In genomic region chr9:56886113-56886512, GRCm38 (mm10) we compare ENCODE assay signal across 10 mouse cellular contexts. TPM values are rescaled to one million over a fixed set of nuclear protein-coding genes. Genes with fewer than 3 reads are reported as not detected.
A peak's percentile ranks its signal among the peaks of the same experiment; 100 is the strongest.
DNase-seq lines count a peak whose midpoint lies in the region; ATAC-seq and TF ChIP-seq lines count a peak whose summit lies in the region.
"Had no signal": no experiment of that assay in that cellular context is flagged by ENCODE, and none has a peak within 500 bp of the region (broad histone marks: within the 10 kb centered on the region; RNA-seq: fewer than 3 reads in every experiment).

No protein-coding gene starts in this region.

- peak; percentile 36; the same call in 1 of the 2 replicates for TF ChIP-seq CTCF in liver, adult 2 months (IDR thresholded peaks at IDR 0.05; ENCODE audit: low read depth, low read length)
- TF ChIP-seq CTCF in bone marrow, adult 2 months (IDR thresholded peaks at IDR 0.05; ENCODE audit: control insufficient read depth, insufficient read depth, low read length): peak; percentile 45; the same call in 1 of the 2 replicates
- peak; percentile 26; the same call in 1 of the 2 replicates for TF ChIP-seq CTCF in olfactory bulb, adult 2 months (IDR thresholded peaks at IDR 0.05; ENCODE audit: insufficient read depth, low read depth, low read length)

- H3K27me3 ChIP-seq in liver, adult 2 months (ENCODE audit: control insufficient read depth, insufficient read depth, low read length): no peaks in the 10 kb centered on the region
- H3K27me3 ChIP-seq in liver, embryonic 11.5 days (replicated peaks; ENCODE audit: control insufficient read depth, insufficient read depth, low read length): no peaks in the 10 kb centered on the region; the same call in 1 of the 2 replicates
- H3K27me3 ChIP-seq in midbrain, embryonic 11.5 days (ENCODE audit: control insufficient read depth, insufficient read depth, low read length): no peaks in the 10 kb centered on the region

- H3K36me3 ChIP-seq in liver, adult 2 months (ENCODE audit: control insufficient read depth, insufficient read depth, low read length): no peaks in the 10 kb centered on the region
- no peaks in the 10 kb centered on the region; the same call in 1 of the 2 replicates for H3K36me3 ChIP-seq in liver, embryonic 11.5 days (ENCODE audit: control insufficient read depth, insufficient read depth, low read length)
- H3K36me3 ChIP-seq in midbrain, embryonic 11.5 days (ENCODE audit: control insufficient read depth, insufficient read depth, low read length): no peaks in the 10 kb centered on the region

- 57% methylated on average over 13 of the region's 13 CpGs for WGBS in liver, adult 2 months
- WGBS in liver, embryonic 11.5 days: 63% methylated on average over 13 of the region's 13 CpGs
- 65% methylated on average over 13 of the region's 13 CpGs for WGBS in bone marrow, adult 2 months
- 75% methylated on average over 13 of the region's 13 CpGs for WGBS in olfactory bulb, adult 2 months
- 65% methylated on average over 13 of the region's 13 CpGs for WGBS in midbrain, embryonic 11.5 days

- TF ChIP-seq POLR2A in liver, adult 2 months (IDR thresholded peaks at IDR 0.05; ENCODE audit: extremely low read depth, insufficient read depth, low read length): no peak
- no peak for TF ChIP-seq POLR2A in bone marrow, adult 2 months (IDR thresholded peaks at IDR 0.05; ENCODE audit: borderline replicate concordance, control insufficient read depth, low read depth, low read length)
- no peak for TF ChIP-seq POLR2A in olfactory bulb, adult 2 months (IDR thresholded peaks at IDR 0.05; ENCODE audit: insufficient read depth, low read depth, low read length)

- no peak overlapping the region for H3K4me2 ChIP-seq in liver, embryonic 11.5 days
- H3K4me2 ChIP-seq in midbrain, embryonic 11.5 days: no peak overlapping the region

- no peaks in the 10 kb centered on the region for H3K9me3 ChIP-seq in liver, embryonic 11.5 days (ENCODE audit: control insufficient read depth, low read length)
- H3K9me3 ChIP-seq in midbrain, embryonic 11.5 days (ENCODE audit: control insufficient read depth, low read length): no peaks in the 10 kb centered on the region

- H3K27ac ChIP-seq in liver, adult 2 months (replicated peaks; ENCODE audit: insufficient read depth, low read depth, low read length): no peak overlapping the region
- no peak overlapping the region for H3K27ac ChIP-seq in liver, embryonic 11.5 days (ENCODE audit: low read depth, low read length)
- no peak overlapping the region for H3K27ac ChIP-seq in bone marrow, adult 2 months (ENCODE audit: control insufficient read depth, insufficient read depth, low read depth, low read length, poor library complexity)
- no peak overlapping the region for H3K27ac ChIP-seq in olfactory bulb, adult 2 months (ENCODE audit: insufficient read depth, low read depth, low read length)
- no peak overlapping the region for H3K27ac ChIP-seq in midbrain, embryonic 11.5 days (ENCODE audit: low read depth, low read length)

- no peak for ATAC-seq in liver, embryonic 11.5 days (replicated peaks; ENCODE audit: low FRiP score)
- ATAC-seq in midbrain, embryonic 11.5 days (ENCODE audit: low FRiP score): no peak; the same call in 1 of the 2 replicates

- H3K79me2 ChIP-seq in liver, adult 2 months (ENCODE audit: control insufficient read depth, insufficient read depth, low read length): no peaks in the 10 kb centered on the region

- DNase-seq in adrenal gland, postnatal 14 days: peak; percentile 49
- DNase-seq in adrenal gland, postnatal 4 days (ENCODE audit: low spot score in 2 of 2): no peak
- no peak for DNase-seq in liver, adult 2 months (ENCODE audit: extremely low read depth, low read depth, low spot score)
- no peak for DNase-seq in liver, embryonic 11.5 days (ENCODE audit: low spot score)
- no peak for DNase-seq in adrenal gland, adult (ENCODE audit: inconsistent age in 2 of 2, low spot score in 1 of 2)
- DNase-seq in midbrain, embryonic 11.5 days (ENCODE audit: low spot score, missing footprints): no peak
- DNase-seq: kidney, adult 9 months; right cerebral cortex, postnatal 25 days had no signal

- H3K9ac ChIP-seq in liver, adult 2 months (ENCODE audit: low read depth, low read length): no peak overlapping the region
- no peak overlapping the region for H3K9ac ChIP-seq in liver, embryonic 11.5 days (ENCODE audit: low read depth, low read length)
- no peak overlapping the region for H3K9ac ChIP-seq in midbrain, embryonic 11.5 days (ENCODE audit: low read length)

- H3K4me3 ChIP-seq in liver, adult 2 months (ENCODE audit: insufficient read depth, low read depth, low read length): no peak overlapping the region
- H3K4me3 ChIP-seq in liver, embryonic 11.5 days (ENCODE audit: low read depth, low read length): no peak overlapping the region
- no peak overlapping the region for H3K4me3 ChIP-seq in bone marrow, adult 2 months (replicated peaks; ENCODE audit: control insufficient read depth, low read depth, low read length)
- H3K4me3 ChIP-seq in olfactory bulb, adult 2 months (ENCODE audit: insufficient read depth, low read depth, low read length): no peak overlapping the region
- no peak overlapping the region for H3K4me3 ChIP-seq in midbrain, embryonic 11.5 days (ENCODE audit: low read depth, low read length)

- no peaks in the 10 kb centered on the region for H3K4me1 ChIP-seq in liver, adult 2 months (ENCODE audit: control insufficient read depth, insufficient read depth, low read length)
- H3K4me1 ChIP-seq in liver, embryonic 11.5 days (replicated peaks; ENCODE audit: control insufficient read depth, insufficient read depth, low read length): 0 out of 2 replicates have a peak, but pooled peaks cover 6% of the 10 kb centered on the region
- H3K4me1 ChIP-seq in bone marrow, adult 2 months (ENCODE audit: control insufficient read depth, insufficient read depth, low read length): no peaks in the 10 kb centered on the region
- peaks cover 15% of the 10 kb centered on the region for H3K4me1 ChIP-seq in olfactory bulb, adult 2 months (ENCODE audit: control insufficient read depth, insufficient read depth, low read length)
- peaks cover 3% of the 10 kb centered on the region; the same call in 1 of the 2 replicates for H3K4me1 ChIP-seq in midbrain, embryonic 11.5 days (ENCODE audit: control insufficient read depth, insufficient read depth, low read length)

RNA-seq across cellular contexts. Expression of gene Cspg4, which starts 21.3 kb away (rescaled TPM):
- 12.5 and 17.0 TPM in 2 replicates for total RNA-seq in adrenal gland, postnatal 14 days (2021)
- 10 to 100 TPM; 12.4 to 16.5 TPM for total RNA-seq in adrenal gland, postnatal 4 days (2021)
- total RNA-seq in liver, adult 2 months (2014; rRNA removed): 0.09 and 0.13 TPM in 2 replicates
- 0.04 and 0.11 TPM in 2 replicates for polyA plus RNA-seq in liver, adult 2 months (2012; rRNA removed)
- 1.1 and 1.3 TPM in 2 replicates for polyA plus RNA-seq in liver, embryonic 11.5 days (2014; fragmentation: Nextera tagmentation; extraction: Ambion mirVana)
- 0.29 and 1.4 TPM in 2 replicates for polyA plus RNA-seq in bone marrow, adult 2 months (2011; ENCODE audit: insufficient read depth, insufficient read length, low replicate concordance, missing spikeins)
- not detected in 2 replicates for polyA plus RNA-seq in olfactory bulb, adult 2 months (2012; ENCODE audit: insufficient read depth, insufficient read length, low replicate concordance, missing spikeins)
- polyA plus RNA-seq in midbrain, embryonic 11.5 days (2014; fragmentation: Nextera tagmentation; extraction: Ambion mirVana): 1.1 and 1.4 TPM in 2 replicates

RNA-seq across cellular contexts. Expression of gene Odf3l1, which starts 21.6 kb away (rescaled TPM):
- total RNA-seq in adrenal gland, postnatal 14 days (2021): 2.0 and 3.2 TPM in 2 replicates
- total RNA-seq in adrenal gland, postnatal 4 days (2021): 1 to 10 TPM in 1 of 2 experiments, under 1 TPM in 1; 0.73 to 1.4 TPM
- not detected in 2 replicates for total RNA-seq in liver, adult 2 months (2014; rRNA removed)
- polyA plus RNA-seq in liver, adult 2 months (2012; rRNA removed): 0.11 TPM in 1 of 2 replicates, not detected in the other
- 0.17 TPM in 1 of 2 replicates, not detected in the other for polyA plus RNA-seq in liver, embryonic 11.5 days (2014; fragmentation: Nextera tagmentation; extraction: Ambion mirVana)
- not detected in 2 replicates for polyA plus RNA-seq in bone marrow, adult 2 months (2011; ENCODE audit: insufficient read depth, insufficient read length, low replicate concordance, missing spikeins)
- polyA plus RNA-seq in olfactory bulb, adult 2 months (2012; ENCODE audit: insufficient read depth, insufficient read length, low replicate concordance, missing spikeins): not detected in 2 replicates
- polyA plus RNA-seq in midbrain, embryonic 11.5 days (2014; fragmentation: Nextera tagmentation; extraction: Ambion mirVana): not detected in 2 replicates

RNA-seq across cellular contexts. Expression of gene Snx33, which starts 42.1 kb away (rescaled TPM):
- total RNA-seq in adrenal gland, postnatal 14 days (2021): 17.9 and 22.6 TPM in 2 replicates
- 10 to 100 TPM; 28.4 to 30.7 TPM for total RNA-seq in adrenal gland, postnatal 4 days (2021)
- 7.6 and 8.8 TPM in 2 replicates for total RNA-seq in liver, adult 2 months (2014; rRNA removed)
- 8.9 and 10.5 TPM in 2 replicates for polyA plus RNA-seq in liver, adult 2 months (2012; rRNA removed)
- polyA plus RNA-seq in liver, embryonic 11.5 days (2014; fragmentation: Nextera tagmentation; extraction: Ambion mirVana): 3.8 and 3.9 TPM in 2 replicates
- polyA plus RNA-seq in bone marrow, adult 2 months (2011; ENCODE audit: insufficient read depth, insufficient read length, low replicate concordance, missing spikeins): 2.4 and 3.4 TPM in 2 replicates
- polyA plus RNA-seq in olfactory bulb, adult 2 months (2012; ENCODE audit: insufficient read depth, insufficient read length, low replicate concordance, missing spikeins): not detected in 2 replicates
- 4.8 and 4.9 TPM in 2 replicates for polyA plus RNA-seq in midbrain, embryonic 11.5 days (2014; fragmentation: Nextera tagmentation; extraction: Ambion mirVana)

RNA-seq across cellular contexts. Expression of gene Imp3, which starts 51.2 kb away (rescaled TPM):
- 76.4 and 88.5 TPM in 2 replicates for total RNA-seq in adrenal gland, postnatal 14 days (2021)
- 10 to 100 TPM; 87.2 to 87.5 TPM for total RNA-seq in adrenal gland, postnatal 4 days (2021)
- 35.8 and 45.6 TPM in 2 replicates for total RNA-seq in liver, adult 2 months (2014; rRNA removed)
- polyA plus RNA-seq in liver, adult 2 months (2012; rRNA removed): 145 and 151 TPM in 2 replicates
- 105 and 110 TPM in 2 replicates for polyA plus RNA-seq in liver, embryonic 11.5 days (2014; fragmentation: Nextera tagmentation; extraction: Ambion mirVana)
- 36.0 and 83.1 TPM in 2 replicates for polyA plus RNA-seq in bone marrow, adult 2 months (2011; ENCODE audit: insufficient read depth, insufficient read length, low replicate concordance, missing spikeins)
- not detected in 2 replicates for polyA plus RNA-seq in olfactory bulb, adult 2 months (2012; ENCODE audit: insufficient read depth, insufficient read length, low replicate concordance, missing spikeins)
- 57.0 and 69.4 TPM in 2 replicates for polyA plus RNA-seq in midbrain, embryonic 11.5 days (2014; fragmentation: Nextera tagmentation; extraction: Ambion mirVana)
